Mouse (Mus musculus): ENCODE results near the gene Btbd11. TPM values are rescaled to one million over a fixed set of nuclear protein-coding genes. Genes with fewer than 3 reads are reported as not detected.

The Btbd11 gene
- polyA plus RNA-seq, 1 experiment from 2014 or later = 23.6 TPM

Other genes starting within 250 kb of the Btbd11 start
- gene Cry1, start 201.8 kb upstream of the Btbd11 start, polyA plus RNA-seq (2014; fragmentation: Nextera tagmentation; extraction: Ambion mirVana) = 17.2 and 33.2 TPM in 2 replicates

All from kidney, embryonic 14.5 days (tissue).